Mouse (Mus musculus) lung, postnatal 4 days (tissue): ENCODE measurements around the gene Zfp84.

Source experiments
- DNase-seq, 2 experiments: peaks; one replicate each; pipeline ENCODE4 v3.0.0; 2021

Gene Zfp84

GRCm38 (mm10) chr7:29818619-29819254 lies 50.4 kb downstream of the Zfp84 start:
- DNase-seq: peak; percentile 53 to 81

- no peak for DNase-seq
These were observed 59.6 kb downstream of the Zfp84 start for GRCm38 (mm10) chr7:29828001-29828400.
